Comparison of ENCODE assay signal across 9 mouse cellular contexts in genomic region chr5:107853807-107854206, GRCm38 (mm10). TPM values are rescaled to one million over a fixed set of nuclear protein-coding genes. Genes with fewer than 3 reads are reported as not detected.
A peak's percentile ranks its signal among the peaks of the same experiment; 100 is the strongest.
DNase-seq lines count a peak whose midpoint lies in the region; ATAC-seq and TF ChIP-seq lines count a peak whose summit lies in the region.
"Had no signal": no experiment of that assay in that cellular context is flagged by ENCODE, and none has a peak within 500 bp of the region (broad histone marks: within the 10 kb centered on the region; RNA-seq: fewer than 3 reads in every experiment).

No protein-coding gene starts in this region.

- ATAC-seq in liver, embryonic 16.5 days (ENCODE audit: low read depth), result peak; percentile 56

- no peaks in the 10 kb centered on the region for H3K9me3 ChIP-seq in liver, embryonic 16.5 days (replicated peaks; ENCODE audit: control insufficient read depth, low read length)

- peaks cover 9% of the 10 kb centered on the region for H3K36me3 ChIP-seq in liver, embryonic 16.5 days (ENCODE audit: control insufficient read depth, insufficient read depth)
- H3K36me3 ChIP-seq in thymus, adult 2 months (ENCODE audit: control insufficient read depth, insufficient read depth, low read length), result no peaks in the 10 kb centered on the region

- H3K4me1 ChIP-seq in bone marrow macrophage, adult 2 months (ENCODE audit: control insufficient read depth, insufficient read depth, low read length), result peaks cover 31% of the 10 kb centered on the region
- H3K4me1 ChIP-seq in liver, embryonic 16.5 days (ENCODE audit: control insufficient read depth, low read depth, low read length), result peaks cover 24% of the 10 kb centered on the region
- no peaks in the 10 kb centered on the region for H3K4me1 ChIP-seq in thymus, adult 2 months (replicated peaks; ENCODE audit: control insufficient read depth, insufficient read depth, low read length)

- DNase-seq in Muller cell, postnatal 12 days (ENCODE audit: inconsistent ontology term), result peak; percentile 45
- peak; percentile 65 to 66 for DNase-seq in heart, postnatal 10 days
- DNase-seq in layer of hippocampus, adult 11-12 months (ENCODE audit: low spot score), result no peak
- no peak for DNase-seq in layer of hippocampus, postnatal 10 days (ENCODE audit: low spot score in 2 of 2)
- no peak for DNase-seq in thymus, adult 2 months

- no peak overlapping the region for H3K4me2 ChIP-seq in liver, embryonic 16.5 days (ENCODE audit: low read depth, low read length)

- intact Hi-C loops in heart, postnatal 10 days (cut with DNase I), result no loop called here

- no peak for TF ChIP-seq CTCF in bone marrow macrophage, adult 2 months (IDR thresholded peaks at IDR 0.05; ENCODE audit: low read depth, low read length)
- TF ChIP-seq CTCF in thymus, adult 2 months (IDR thresholded peaks at IDR 0.05; ENCODE audit: borderline replicate concordance, control insufficient read depth, extremely low read depth, insufficient read depth, low read length, poor library complexity), result no peak

- H3K27me3 ChIP-seq in liver, embryonic 16.5 days (ENCODE audit: control insufficient read depth, insufficient read depth, low read depth, low read length), result no peaks in the 10 kb centered on the region
- H3K27me3 ChIP-seq in thymus, adult 2 months (ENCODE audit: control insufficient read depth, insufficient read depth, low read length), result no peaks in the 10 kb centered on the region

- H3K9ac ChIP-seq in liver, embryonic 16.5 days (ENCODE audit: low read depth, low read length), result no peak overlapping the region

- peak overlapping the region; percentile 41 for H3K27ac ChIP-seq in bone marrow macrophage, adult 2 months (ENCODE audit: insufficient read depth, low read depth, low read length)
- no peak overlapping the region for H3K27ac ChIP-seq in liver, embryonic 16.5 days (ENCODE audit: low read length)
- H3K27ac ChIP-seq in thymus, adult 2 months (ENCODE audit: control insufficient read depth, insufficient read depth, low read length), result no peak overlapping the region

- no peak for TF ChIP-seq POLR2A in bone marrow macrophage, adult 2 months (IDR thresholded peaks at IDR 0.05; ENCODE audit: borderline replicate concordance, low read depth, low read length)
- TF ChIP-seq POLR2A in thymus, adult 2 months (IDR thresholded peaks at IDR 0.05; ENCODE audit: control insufficient read depth, extremely low read depth, insufficient read depth, low read length, poor library complexity), result no peak

- 31% methylated on average over 6 of the region's 6 CpGs for WGBS in liver, embryonic 16.5 days (ENCODE audit: insufficient replicate concordance)
- WGBS in thymus, adult 2 months, result 70% methylated on average over 6 of the region's 6 CpGs

- H3K4me3 ChIP-seq in bone marrow macrophage, adult 2 months (ENCODE audit: insufficient read depth, low read length), result peak overlapping the region; percentile 36
- H3K4me3 ChIP-seq in liver, embryonic 16.5 days (ENCODE audit: low read depth, low read length), result no peak overlapping the region
- no peak overlapping the region for H3K4me3 ChIP-seq in thymus, adult 2 months (ENCODE audit: control insufficient read depth, insufficient read depth, low read length)

RNA-seq across cellular contexts. Expression of gene Evi5, which starts 21.1 kb away (rescaled TPM):
- 30.7 and 34.6 TPM in 2 replicates for polyA plus RNA-seq in bone marrow macrophage, adult 2 months (2012; ENCODE audit: insufficient read depth, insufficient read length, missing spikeins)
- total RNA-seq in heart, postnatal 10 days (2021), result 10 to 100 TPM; 38.8 to 39.6 TPM
- polyA plus RNA-seq in liver, embryonic 16.5 days (2015; fragmentation: Nextera tagmentation; extraction: Ambion mirVana), result 57.8 and 59.8 TPM in 2 replicates
- 10 to 100 TPM; 72.6 to 79.7 TPM for total RNA-seq in layer of hippocampus, postnatal 10 days (2021)
- 2.5 and 5.9 TPM in 2 replicates for polyA plus RNA-seq in thymus, adult 2 months (2012; rRNA removed)

RNA-seq across cellular contexts. Expression of gene Ube2d2b, which starts 23.9 kb away (rescaled TPM):
- polyA plus RNA-seq in bone marrow macrophage, adult 2 months (2012; ENCODE audit: insufficient read depth, insufficient read length, missing spikeins), result not detected in 2 replicates
- total RNA-seq in heart, postnatal 10 days (2021), result not detected
- 0.33 and 0.40 TPM in 2 replicates for polyA plus RNA-seq in liver, embryonic 16.5 days (2015; fragmentation: Nextera tagmentation; extraction: Ambion mirVana)
- total RNA-seq in layer of hippocampus, postnatal 10 days (2021), result not detected
- 0.11 TPM in 1 of 2 replicates, not detected in the other for polyA plus RNA-seq in thymus, adult 2 months (2012; rRNA removed)
- polyA plus RNA-seq: large intestine, adult 2 months; small intestine, adult 2 months had no signal

RNA-seq across cellular contexts. Expression of gene Rpl5, which starts 46.5 kb away (rescaled TPM):
- 54.3 and 57.8 TPM in 2 replicates for polyA plus RNA-seq in bone marrow macrophage, adult 2 months (2012; ENCODE audit: insufficient read depth, insufficient read length, missing spikeins)
- total RNA-seq in heart, postnatal 10 days (2021), result 10 to 100 TPM; 54.4 to 56.2 TPM
- polyA plus RNA-seq in liver, embryonic 16.5 days (2015; fragmentation: Nextera tagmentation; extraction: Ambion mirVana), result 20.5 and 23.9 TPM in 2 replicates
- total RNA-seq in layer of hippocampus, postnatal 10 days (2021), result 100 to 1,000 TPM; 133 to 138 TPM
- polyA plus RNA-seq in thymus, adult 2 months (2012; rRNA removed), result 33.7 and 55.8 TPM in 2 replicates

Comparison
In these comparisons a context has a peak if more than half of its experiments do, and no peak if none do; other contexts are left out.
1. DNase-seq: peak in Muller cell, postnatal 12 days (single experiment) and heart, postnatal 10 days (2 of 2); none in layer of hippocampus, adult 11-12 months (single experiment), layer of hippocampus, postnatal 10 days (0 of 2) and thymus, adult 2 months (single experiment).